Mouse (Mus musculus) testis, adult 2 months (tissue): ENCODE data around the gene Fgfrl1. TPM values are rescaled to one million over a fixed set of nuclear protein-coding genes. Genes with fewer than 3 reads are reported as not detected.

Experiments used
- H3K27ac ChIP-seq: fragments of 200-500 bp; 2 replicates; pipeline ENCODE4 v1.5.1; 2012; ENCODE audit warnings: low read depth, low read length; ENCODE audit not compliant: control insufficient read depth, insufficient read depth
- H3K27me3 ChIP-seq: fragments of 200-500 bp; 2 replicates; pipeline ENCODE4 v1.6.1; 2012; ENCODE audit warnings: mild to moderate bottlenecking, low read length, moderate library complexity; ENCODE audit not compliant: control insufficient read depth, insufficient read depth
- H3K36me3 ChIP-seq: fragments of 200-500 bp; 2 replicates; pipeline ENCODE4 v1.6.1; 2012; ENCODE audit warnings: mild to moderate bottlenecking, low read length; ENCODE audit not compliant: control insufficient read depth, insufficient read depth
- H3K4me1 ChIP-seq: fragments of 200-500 bp; 2 replicates; pipeline ENCODE4 v1.6.1; 2012; ENCODE audit warnings: low read length; ENCODE audit not compliant: control insufficient read depth, insufficient read depth
- H3K4me3 ChIP-seq: fragments of 200-500 bp; 2 replicates; pipeline ENCODE4 v1.5.1; 2012; ENCODE audit warnings: low read depth, mild to moderate bottlenecking, low read length, moderate library complexity, mixed read lengths; ENCODE audit not compliant: control insufficient read depth
- CTCF ChIP-seq: fragments of 200-500 bp; IDR thresholded peaks from 2 replicates; pipeline ENCODE4 v1.5.1; 2012; ENCODE audit warnings: low read depth, mild to moderate bottlenecking, inconsistent platforms, low read length, moderate library complexity; ENCODE audit not compliant: control insufficient read depth, insufficient read depth, insufficient replicate concordance
- POLR2A ChIP-seq: fragments of 200-500 bp; IDR thresholded peaks from 2 replicates; pipeline ENCODE4 v1.6.1; 2012; ENCODE audit warnings: low read depth, mild to moderate bottlenecking, inconsistent platforms, low read length, moderate library complexity; ENCODE audit not compliant: control insufficient read depth
- polyA plus RNA-seq: library from polyadenylated mRNA; depleted of rRNA; stranded (reverse); fragments of >200 nt; gene quantifications from 2 replicates; pipeline ENCODE4 v1.2.3, GENCODE M21; 2012

Gene Fgfrl1
- polyA plus RNA-seq, 1 experiment = 34.7 TPM

- no peak overlapping the region for H3K4me3 ChIP-seq
- H3K27ac ChIP-seq = no peak overlapping the region
- no peak for TF ChIP-seq CTCF
- TF ChIP-seq POLR2A = no peak
- no peaks in the 10 kb centered on the region for H3K36me3 ChIP-seq
- peaks cover 10% of the 10 kb centered on the region for H3K4me1 ChIP-seq
- no peaks in the 10 kb centered on the region for H3K27me3 ChIP-seq
These were observed 15.2 kb upstream of the Fgfrl1 start for GRCm38 (mm10) chr5:108676772-108677498.

GRCm38 (mm10) chr5:108677605-108678295 lies 14.4 kb upstream of the Fgfrl1 start:
- TF ChIP-seq POLR2A = no peak
- no peak for TF ChIP-seq CTCF
- Histone ChIP-seq H3K4me1 (peaks cover 10% of the 10 kb centered on the region), H3K27ac (no peak overlapping the region)

GRCm38 (mm10) chr5:108678296-108678854 lies 13.8 kb upstream of the Fgfrl1 start:
- TF ChIP-seq CTCF (no peak), POLR2A (no peak)
- H3K27me3 ChIP-seq = no peaks in the 10 kb centered on the region
- no peak overlapping the region for H3K27ac ChIP-seq
- H3K4me3 ChIP-seq = no peak overlapping the region
- H3K36me3 ChIP-seq = no peaks in the 10 kb centered on the region
- peaks cover 10% of the 10 kb centered on the region for H3K4me1 ChIP-seq

More at GRCm38 (mm10) chr5:108677605-108678295, 14.4 kb upstream of the Fgfrl1 start:
- Histone ChIP-seq H3K4me3 (no peak overlapping the region), H3K27me3 (no peaks in the 10 kb centered on the region), H3K36me3 (no peaks in the 10 kb centered on the region)

DNA sequence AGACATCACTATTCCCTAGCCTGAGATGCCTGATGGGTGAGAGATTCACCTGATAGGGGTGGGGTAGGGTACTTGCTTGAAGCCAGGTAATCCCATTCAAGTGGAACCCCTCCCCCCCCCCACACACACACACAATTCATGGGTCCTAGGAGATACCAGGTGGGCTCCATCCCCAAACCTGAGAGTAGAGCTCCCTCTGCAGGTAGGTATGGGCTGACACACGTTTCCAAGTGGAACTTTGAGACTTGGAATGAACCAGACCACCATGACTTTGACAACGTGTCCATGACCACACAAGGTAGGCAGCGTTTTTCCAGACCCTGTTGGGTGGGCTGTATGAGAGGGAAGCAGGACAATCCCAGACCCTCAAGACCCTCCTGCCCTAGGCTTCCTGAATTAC lies 12.3 kb upstream of the Fgfrl1 start:
- Histone ChIP-seq H3K36me3 (no peaks in the 10 kb centered on the region), H3K4me1 (peaks cover 10% of the 10 kb centered on the region), H3K27me3 (no peaks in the 10 kb centered on the region), H3K27ac (no peak overlapping the region), H3K4me3 (no peak overlapping the region)
- TF ChIP-seq CTCF (0 out of 2 replicates have a peak, but pooled peaks have one; percentile 4), POLR2A (no peak)

DNA sequence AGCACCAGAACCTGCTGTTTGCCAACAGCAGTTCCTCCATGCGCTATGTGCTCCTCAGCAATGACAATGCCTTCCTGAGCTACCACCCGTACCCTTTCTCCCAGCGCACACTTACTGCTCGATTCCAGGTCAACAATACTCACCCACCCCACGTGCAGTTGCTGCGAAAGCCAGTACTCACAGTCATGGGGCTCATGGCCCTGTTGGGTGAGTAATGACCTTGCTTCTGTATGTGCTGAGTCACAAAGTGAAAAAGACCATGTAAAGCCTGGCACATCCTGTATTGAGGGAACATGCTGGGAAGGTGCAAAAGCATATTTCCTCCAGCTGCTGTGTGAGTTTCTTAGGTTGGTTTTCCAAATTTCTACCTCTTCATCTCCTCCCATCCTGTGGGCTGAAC lies 11.3 kb upstream of the Fgfrl1 start:
- Histone ChIP-seq H3K4me3 (no peak overlapping the region), H3K27ac (no peak overlapping the region), H3K27me3 (no peaks in the 10 kb centered on the region), H3K4me1 (peaks cover 10% of the 10 kb centered on the region), H3K36me3 (no peaks in the 10 kb centered on the region)
- TF ChIP-seq POLR2A (no peak), CTCF (no peak)

DNA sequence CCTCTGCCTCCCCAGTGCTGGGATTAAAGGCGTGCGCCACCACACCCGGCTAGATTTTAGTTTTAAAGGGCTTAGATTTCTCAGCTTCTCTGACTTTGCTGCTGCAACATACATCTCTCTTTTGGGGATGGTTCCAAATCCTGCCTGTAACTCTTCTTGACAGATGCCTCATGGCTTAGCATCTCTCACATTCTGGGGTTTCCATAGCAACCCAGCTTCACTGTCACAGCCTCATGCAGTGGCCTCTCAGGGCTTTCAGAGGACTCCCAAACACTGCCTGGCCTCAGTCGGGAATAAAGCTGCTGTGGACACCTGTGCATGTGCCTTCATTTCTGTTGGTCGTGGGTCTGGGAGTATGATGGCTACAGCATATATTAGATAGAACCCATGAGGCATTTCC lies 3.1 kb upstream of the Fgfrl1 start:
- Histone ChIP-seq H3K36me3 (no peaks in the 10 kb centered on the region), H3K27ac (no peak overlapping the region), H3K4me3 (no peak overlapping the region), H3K4me1 (peaks cover 21% of the 10 kb centered on the region), H3K27me3 (no peaks in the 10 kb centered on the region)
- TF ChIP-seq CTCF = no peak
- TF ChIP-seq POLR2A = no peak

DNA sequence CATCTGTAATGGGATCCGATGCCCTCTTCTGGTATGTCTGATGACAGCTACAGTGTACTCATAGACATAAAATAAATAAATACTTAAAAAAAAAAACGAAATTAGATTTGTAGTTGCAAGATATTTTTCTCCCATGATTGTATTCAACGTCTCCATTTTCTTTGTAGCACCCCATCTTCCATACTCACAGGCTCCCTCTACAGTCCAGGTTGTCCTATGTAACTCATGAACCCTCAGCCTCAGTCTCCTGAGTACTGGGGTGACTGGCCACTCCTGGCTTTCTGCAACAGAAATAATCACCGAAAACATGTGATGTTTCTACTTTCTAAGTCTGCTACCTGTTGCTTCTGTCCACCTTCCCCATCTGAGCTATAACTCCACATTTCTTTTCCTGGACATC lies 1.0 kb upstream of the Fgfrl1 start:
- H3K27ac ChIP-seq = no peak overlapping the region
- no peaks in the 10 kb centered on the region for H3K36me3 ChIP-seq
- no peaks in the 10 kb centered on the region for H3K27me3 ChIP-seq
- TF ChIP-seq CTCF (no peak), POLR2A (no peak)
- H3K4me1 ChIP-seq = peaks cover 26% of the 10 kb centered on the region
- no peak overlapping the region for H3K4me3 ChIP-seq
